Mouse (Mus musculus) liver, adult 2 months (tissue): ENCODE data around the gene St7l. TPM values are rescaled to one million over a fixed set of nuclear protein-coding genes. Genes with fewer than 3 reads are reported as not detected.

Experiments used
- DNase-seq: peaks from one replicate; pipeline ENCODE4 v3.0.0-alpha.2; 2011; ENCODE audit warnings: low read depth, low spot score; ENCODE audit errors: extremely low read depth
- H3K27ac ChIP-seq: fragments of 200-500 bp; replicated peaks from 2 replicates; pipeline ENCODE4 v1.5.1; 2012; ENCODE audit warnings: low read depth, mild to moderate bottlenecking, control low read depth, inconsistent platforms, low read length; ENCODE audit not compliant: insufficient read depth
- H3K27me3 ChIP-seq: fragments of 200-500 bp; 2 replicates; pipeline ENCODE4 v1.6.1; 2012; ENCODE audit warnings: mild to moderate bottlenecking, moderate library complexity, low read length, inconsistent platforms; ENCODE audit not compliant: control insufficient read depth, insufficient read depth
- H3K36me3 ChIP-seq: fragments of 200-500 bp; 2 replicates; pipeline ENCODE4 v1.6.1; 2012; ENCODE audit warnings: low read length, inconsistent platforms; ENCODE audit not compliant: control insufficient read depth, insufficient read depth
- H3K4me1 ChIP-seq: fragments of 200-500 bp; 2 replicates; pipeline ENCODE4 v1.6.1; 2011; ENCODE audit warnings: low read length; ENCODE audit not compliant: control insufficient read depth, insufficient read depth
- H3K4me3 ChIP-seq: fragments of 200-500 bp; 2 replicates; pipeline ENCODE4 v1.5.1; 2011; ENCODE audit warnings: low read depth, mild to moderate bottlenecking, control low read depth, low read length, moderate library complexity; ENCODE audit not compliant: insufficient read depth
- H3K79me2 ChIP-seq: fragments of 200-500 bp; 2 replicates; pipeline ENCODE4 v1.6.1; 2012; ENCODE audit warnings: inconsistent platforms, mild to moderate bottlenecking, low read length, moderate library complexity; ENCODE audit not compliant: control insufficient read depth, insufficient read depth
- H3K9ac ChIP-seq: fragments of 200-500 bp; 2 replicates; pipeline ENCODE4 v1.6.1; 2012; ENCODE audit warnings: low read depth, mild to moderate bottlenecking, control low read depth, inconsistent platforms, low read length
- CTCF ChIP-seq: fragments of 200-500 bp; IDR thresholded peaks from 2 replicates; pipeline ENCODE4 v1.5.1; 2011; ENCODE audit warnings: low read depth, low read length, control low read depth
- POLR2A ChIP-seq: fragments of 200-500 bp; IDR thresholded peaks from 2 replicates; pipeline ENCODE4 v1.6.1; 2011; ENCODE audit warnings: low read length, control low read depth; ENCODE audit not compliant: insufficient read depth; ENCODE audit errors: extremely low read depth
- WGBS: fragments of 180-500 bp; shearing (Covaris S2); methylation state at CpG from one replicate; pipeline ENCODE4 v1.1.7; 2018; 5-methylcytosine and 5-hydroxymethylcytosine counted together
- polyA plus RNA-seq: library from polyadenylated mRNA; depleted of rRNA; stranded (reverse); fragments of >200 nt; gene quantifications from 2 replicates; pipeline ENCODE4 v1.2.3, GENCODE M21; 2012; rRNA removed
- total RNA-seq: library from RNA; depleted of rRNA; stranded (reverse); fragments of >200 nt; gene quantifications from 2 replicates; pipeline ENCODE4 v1.2.3, GENCODE M21; 2014; rRNA removed

The St7l gene
- total RNA-seq = 30.5 and 39.8 TPM in 2 replicates
- 5.4 and 7.5 TPM in 2 replicates for polyA plus RNA-seq

- under 1% methylated on average over 43 of the region's 43 CpGs for WGBS
- Histone ChIP-seq H3K36me3 (peaks cover 4% of the 10 kb centered on the region), H3K4me1 (peaks cover 5% of the 10 kb centered on the region; the same call in 1 of the 2 replicates), H3K79me2 (peaks cover 15% of the 10 kb centered on the region; the same call in 1 of the 2 replicates), H3K27me3 (no peaks in the 10 kb centered on the region), H3K27ac (peak within 1 kb of the TSS; percentile 88), H3K9ac (peak within 1 kb of the TSS; percentile 87), H3K4me3 (peak within 1 kb of the TSS; percentile 84)
- peak; percentile 83 for TF ChIP-seq POLR2A
- peak; percentile 5; the same call in 1 of the 2 replicates for TF ChIP-seq CTCF
- DNase-seq = peak; percentile 77
These were observed at the start of gene St7l, which contains the start of gene Capza1 for GRCm38 (mm10) chr3:104863786-104864650. Gene St7l (plus strand): TSS chr3:104864005. Gene Capza1 (minus strand): TSS chr3:104864505.

- Histone ChIP-seq H3K9ac (no peak overlapping the region), H3K79me2 (peaks cover 8% of the 10 kb centered on the region; the same call in 1 of the 2 replicates), H3K36me3 (no peaks in the 10 kb centered on the region), H3K4me3 (no peak overlapping the region), H3K27ac (no peak overlapping the region), H3K27me3 (no peaks in the 10 kb centered on the region), H3K4me1 (peaks cover 12% of the 10 kb centered on the region; the same call in 1 of the 2 replicates)
- 96% methylated on average over 1 of the region's 1 CpGs for WGBS
- TF ChIP-seq POLR2A (no peak), CTCF (no peak)
- no peak for DNase-seq
These were observed 49.1 kb upstream of the St7l start for GRCm38 (mm10) chr3:104814746-104815145.

- H3K27ac ChIP-seq = no peak overlapping the region
- no peaks in the 10 kb centered on the region for H3K27me3 ChIP-seq
- WGBS = 91% methylated on average over 2 of the region's 2 CpGs
- H3K4me3 ChIP-seq = no peak overlapping the region
- H3K79me2 ChIP-seq = peaks cover 8% of the 10 kb centered on the region; the same call in 1 of the 2 replicates
- H3K9ac ChIP-seq = no peak overlapping the region
- TF ChIP-seq POLR2A = no peak
- TF ChIP-seq CTCF = no peak
- no peaks in the 10 kb centered on the region for H3K36me3 ChIP-seq
- peaks cover 12% of the 10 kb centered on the region; the same call in 1 of the 2 replicates for H3K4me1 ChIP-seq
- no peak for DNase-seq
These were observed 48.5 kb upstream of the St7l start for GRCm38 (mm10) chr3:104815346-104815745.

- no peaks in the 10 kb centered on the region for H3K27me3 ChIP-seq
- no peak overlapping the region for H3K4me3 ChIP-seq
- H3K79me2 ChIP-seq = peaks cover 8% of the 10 kb centered on the region; the same call in 1 of the 2 replicates
- H3K9ac ChIP-seq = no peak overlapping the region
- no peak for DNase-seq
- H3K36me3 ChIP-seq = peaks cover under 1% of the 10 kb centered on the region; the same call in 1 of the 2 replicates
- no peak overlapping the region for H3K27ac ChIP-seq
- TF ChIP-seq CTCF (no peak), POLR2A (no peak)
- WGBS = 77% methylated on average over 7 of the region's 7 CpGs
- peaks cover 12% of the 10 kb centered on the region; the same call in 1 of the 2 replicates for H3K4me1 ChIP-seq
These were observed 47.7 kb upstream of the St7l start for GRCm38 (mm10) chr3:104816130-104816529.

- Histone ChIP-seq H3K79me2 (peaks cover 8% of the 10 kb centered on the region; the same call in 1 of the 2 replicates), H3K4me1 (peaks cover 8% of the 10 kb centered on the region; the same call in 1 of the 2 replicates), H3K27me3 (no peaks in the 10 kb centered on the region), H3K9ac (peak overlapping the region; percentile 92), H3K4me3 (peak overlapping the region; percentile 94), H3K27ac (peak overlapping the region; percentile 74), H3K36me3 (peaks cover 6% of the 10 kb centered on the region)
- DNase-seq = no peak
- TF ChIP-seq POLR2A (no peak), CTCF (no peak)
- under 1% methylated on average over 44 of the region's 46 CpGs for WGBS
These were observed 46.3 kb upstream of the St7l start for GRCm38 (mm10) chr3:104817481-104817990.
